Comparison of ENCODE assay signal across 9 mouse cellular contexts in the genomic region with DNA sequence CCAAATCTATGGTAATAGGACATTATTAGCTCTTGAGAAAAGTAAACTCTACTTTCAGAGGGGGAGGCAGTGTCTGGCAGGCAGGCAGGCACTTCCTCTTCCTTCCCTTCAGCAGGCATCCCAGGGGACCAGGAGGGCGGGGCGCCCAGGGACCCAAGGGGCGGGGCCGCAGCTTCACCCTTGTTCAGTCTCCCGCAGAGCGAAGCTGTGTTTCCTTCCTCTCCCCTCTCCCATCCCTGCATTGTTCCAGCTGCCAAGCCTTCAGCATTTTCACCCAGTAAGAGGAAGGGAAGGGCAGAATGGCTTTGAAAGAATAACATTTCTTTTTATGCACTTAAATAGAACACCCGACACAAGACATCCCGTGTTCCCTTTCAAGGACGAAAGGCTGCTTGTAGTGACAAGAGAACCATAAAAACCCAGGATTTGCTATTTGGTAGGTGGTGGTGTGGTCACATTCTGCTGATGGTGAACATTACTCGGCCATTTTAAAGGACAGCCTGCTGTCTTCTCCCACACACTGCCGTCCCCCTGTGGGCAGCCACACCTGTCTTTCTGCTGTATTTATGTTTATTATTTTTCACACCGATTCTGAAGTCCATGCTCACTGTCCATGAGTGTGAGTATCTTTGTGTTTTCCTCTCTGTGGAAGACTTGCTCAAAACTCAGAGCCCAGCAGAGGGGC.
DNase-seq lines count a peak whose midpoint lies in the region; ATAC-seq and TF ChIP-seq lines count a peak whose summit lies in the region.
"Had no signal": no experiment of that assay in that cellular context is flagged by ENCODE, and none has a peak within 500 bp of the region (broad histone marks: within the 10 kb centered on the region; RNA-seq: fewer than 3 reads in every experiment).

No protein-coding gene starts in this region.

- H3K4me2 ChIP-seq in forebrain, embryonic 11.5 days (ENCODE audit: low read depth, low read length, severe bottlenecking), result no peak overlapping the region
- peak overlapping the region; percentile 54 for H3K4me2 ChIP-seq in heart, embryonic 15.5 days
- H3K4me2 ChIP-seq in liver, embryonic 14.5 days (ENCODE audit: low read depth), result no peak overlapping the region
- H3K4me2 ChIP-seq in neural tube, embryonic 11.5 days (ENCODE audit: low read depth), result peak overlapping the region; percentile 30
- peak overlapping the region; percentile 53 for H3K4me2 ChIP-seq in stomach, postnatal 0 days (replicated peaks; ENCODE audit: low read depth)

- peak; percentile 78 for ATAC-seq in forebrain, embryonic 11.5 days (replicated peaks; ENCODE audit: low FRiP score)
- peak; percentile 92 for ATAC-seq in heart, embryonic 15.5 days (replicated peaks; ENCODE audit: insufficient number of reproducible peaks, insufficient read depth, low FRiP score, low read depth)
- 0 out of 2 replicates have a peak, but pooled peaks have one; percentile 43 for ATAC-seq in liver, embryonic 14.5 days (ENCODE audit: insufficient read depth)
- ATAC-seq in neural tube, embryonic 11.5 days (ENCODE audit: insufficient read depth, low FRiP score, low TSS enrichment), result peak; percentile 60; the same call in 1 of the 2 replicates
- ATAC-seq in stomach, postnatal 0 days (ENCODE audit: low FRiP score, low TSS enrichment), result peak; percentile 93

- TF ChIP-seq CTCF in bone marrow macrophage, adult 2 months (IDR thresholded peaks at IDR 0.05; ENCODE audit: low read depth, low read length), result no peak
- TF ChIP-seq CTCF in liver, embryonic 14.5 days (IDR thresholded peaks at IDR 0.05; ENCODE audit: low read depth), result no peak
- TF ChIP-seq CTCF in stomach, postnatal 0 days (IDR thresholded peaks at IDR 0.05; ENCODE audit: low read depth), result no peak

- TF ChIP-seq POLR2A in bone marrow macrophage, adult 2 months (IDR thresholded peaks at IDR 0.05; ENCODE audit: borderline replicate concordance, low read depth, low read length), result no peak

- H3K27me3 ChIP-seq in forebrain, embryonic 11.5 days (ENCODE audit: control insufficient read depth, insufficient read depth, low read length), result no peaks in the 10 kb centered on the region
- H3K27me3 ChIP-seq in heart, embryonic 15.5 days, result no peaks in the 10 kb centered on the region
- no peaks in the 10 kb centered on the region; the same call in 1 of the 2 replicates for H3K27me3 ChIP-seq in liver, embryonic 14.5 days (ENCODE audit: control insufficient read depth, insufficient read depth, low read length)
- H3K27me3 ChIP-seq in neural tube, embryonic 11.5 days (ENCODE audit: control insufficient read depth, insufficient read depth, low read length), result no peaks in the 10 kb centered on the region
- no peaks in the 10 kb centered on the region for H3K27me3 ChIP-seq in stomach, postnatal 0 days (ENCODE audit: control insufficient read depth, insufficient read depth, low read length)

- WGBS in forebrain, embryonic 11.5 days, result 23% methylated on average over 12 of the region's 12 CpGs
- 16% methylated on average over 12 of the region's 12 CpGs for WGBS in heart, embryonic 15.5 days
- WGBS in liver, embryonic 14.5 days (ENCODE audit: insufficient replicate concordance), result 7% methylated on average over 12 of the region's 12 CpGs
- WGBS in neural tube, embryonic 11.5 days, result 10% methylated on average over 12 of the region's 12 CpGs
- WGBS in stomach, postnatal 0 days, result 8% methylated on average over 12 of the region's 12 CpGs

- peaks cover 4% of the 10 kb centered on the region for H3K4me1 ChIP-seq in bone marrow macrophage, adult 2 months (ENCODE audit: control insufficient read depth, insufficient read depth, low read length)
- peaks cover 2% of the 10 kb centered on the region; the same call in 1 of the 2 replicates for H3K4me1 ChIP-seq in forebrain, embryonic 11.5 days (replicated peaks; ENCODE audit: control insufficient read depth, insufficient read depth, low read length)
- H3K4me1 ChIP-seq in heart, embryonic 15.5 days (replicated peaks), result peaks cover 47% of the 10 kb centered on the region
- no peaks in the 10 kb centered on the region for H3K4me1 ChIP-seq in liver, embryonic 14.5 days (replicated peaks; ENCODE audit: control insufficient read depth in 2 of 2, insufficient read depth in 2 of 2, low read length in 1 of 2)
- peaks cover 4% of the 10 kb centered on the region for H3K4me1 ChIP-seq in neural tube, embryonic 11.5 days (ENCODE audit: control insufficient read depth, insufficient read depth, low read length)
- 0 out of 2 replicates have a peak, but pooled peaks cover 3% of the 10 kb centered on the region for H3K4me1 ChIP-seq in stomach, postnatal 0 days (replicated peaks; ENCODE audit: control insufficient read depth, insufficient read depth)

- H3K9ac ChIP-seq in forebrain, embryonic 11.5 days (ENCODE audit: low read length), result no peak overlapping the region
- peak overlapping the region; percentile 26; the same call in 1 of the 2 replicates for H3K9ac ChIP-seq in heart, embryonic 15.5 days
- no peak overlapping the region for H3K9ac ChIP-seq in liver, embryonic 14.5 days (replicated peaks)
- 0 out of 2 replicates have a peak overlapping the region, but pooled peaks have one; percentile 12 for H3K9ac ChIP-seq in neural tube, embryonic 11.5 days (ENCODE audit: low read length)
- H3K9ac ChIP-seq in stomach, postnatal 0 days (ENCODE audit: low read length), result no peak overlapping the region

- H3K27ac ChIP-seq in bone marrow macrophage, adult 2 months (ENCODE audit: insufficient read depth, low read depth, low read length), result peak overlapping the region; percentile 20
- no peak overlapping the region for H3K27ac ChIP-seq in forebrain, embryonic 11.5 days (ENCODE audit: low read depth, low read length)
- peak overlapping the region; percentile 84 for H3K27ac ChIP-seq in heart, embryonic 15.5 days
- H3K27ac ChIP-seq in liver, embryonic 14.5 days, result no peak overlapping the region
- peak overlapping the region; percentile 45 for H3K27ac ChIP-seq in neural tube, embryonic 11.5 days (ENCODE audit: low read depth, low read length)
- peak overlapping the region; percentile 25; the same call in 1 of the 2 replicates for H3K27ac ChIP-seq in stomach, postnatal 0 days (replicated peaks)

- H3K4me3 ChIP-seq in bone marrow macrophage, adult 2 months (ENCODE audit: insufficient read depth, low read length), result no peak overlapping the region
- H3K4me3 ChIP-seq in forebrain, embryonic 11.5 days (ENCODE audit: low read depth, low read length), result no peak overlapping the region
- H3K4me3 ChIP-seq in heart, embryonic 15.5 days, result peak overlapping the region; percentile 33
- no peak overlapping the region for H3K4me3 ChIP-seq in liver, embryonic 14.5 days (ENCODE audit: insufficient read depth in 1 of 2, low read depth in 2 of 2, low read length in 2 of 2)
- no peak overlapping the region for H3K4me3 ChIP-seq in neural tube, embryonic 11.5 days (ENCODE audit: low read depth, low read length)
- peak overlapping the region; percentile 10; the same call in 1 of the 2 replicates for H3K4me3 ChIP-seq in stomach, postnatal 0 days (ENCODE audit: low read depth, low read length)

- H3K9me3 ChIP-seq in forebrain, embryonic 11.5 days (ENCODE audit: control insufficient read depth, low read length), result no peaks in the 10 kb centered on the region
- no peaks in the 10 kb centered on the region for H3K9me3 ChIP-seq in heart, embryonic 15.5 days (replicated peaks)
- H3K9me3 ChIP-seq in liver, embryonic 14.5 days (ENCODE audit: control insufficient read depth, low read length), result no peaks in the 10 kb centered on the region
- no peaks in the 10 kb centered on the region for H3K9me3 ChIP-seq in neural tube, embryonic 11.5 days (ENCODE audit: control insufficient read depth, low read length)
- no peaks in the 10 kb centered on the region for H3K9me3 ChIP-seq in stomach, postnatal 0 days (ENCODE audit: control insufficient read depth, low read length)

- peak; percentile 13 for DNase-seq in 3T3-L1 (ENCODE audit: low read depth, low spot score)
- DNase-seq in forebrain, embryonic 11.5 days (ENCODE audit: low spot score), result peak; percentile 73
- DNase-seq in kidney, postnatal 14 days, result peak; percentile 95
- DNase-seq in liver, embryonic 14.5 days (ENCODE audit: low read depth in 3 of 3, low spot score in 3 of 3), result peak in 2 of 3 experiments; percentile 2 to 7
- peak; percentile 78 for DNase-seq in neural tube, embryonic 11.5 days (ENCODE audit: low spot score)
- peak; percentile 92 for DNase-seq in stomach, postnatal 0 days (ENCODE audit: low spot score)

- TF ChIP-seq EP300 in liver, embryonic 14.5 days (IDR thresholded peaks at IDR 0.05; ENCODE audit: low read depth), result no peak
- TF ChIP-seq EP300 in stomach, postnatal 0 days (optimal IDR thresholded peaks at IDR 0.05), result no peak

- no peaks in the 10 kb centered on the region for H3K36me3 ChIP-seq in forebrain, embryonic 11.5 days (ENCODE audit: control insufficient read depth, insufficient read depth, low read length)
- H3K36me3 ChIP-seq in heart, embryonic 15.5 days, result no peaks in the 10 kb centered on the region
- no peaks in the 10 kb centered on the region for H3K36me3 ChIP-seq in liver, embryonic 14.5 days (replicated peaks; ENCODE audit: control insufficient read depth, insufficient read depth, low read depth)
- no peaks in the 10 kb centered on the region for H3K36me3 ChIP-seq in neural tube, embryonic 11.5 days (ENCODE audit: control insufficient read depth, insufficient read depth, low read length)
- no peaks in the 10 kb centered on the region for H3K36me3 ChIP-seq in stomach, postnatal 0 days (ENCODE audit: control insufficient read depth, insufficient read depth, low read length)
- H3K36me3 ChIP-seq: G1E had no signal

Comparison
In these comparisons a context has a peak if more than half of its experiments do, and no peak if none do; other contexts are left out.
1. DNase-seq: peak in every context shown above with its lines; median percentile 95 in kidney, postnatal 14 days; 92 in stomach, postnatal 0 days; 78 in neural tube, embryonic 11.5 days; 73 in forebrain, embryonic 11.5 days; 13 in 3T3-L1; 4 in liver, embryonic 14.5 days.
2. H3K27ac ChIP-seq: peak in bone marrow macrophage, adult 2 months (single experiment), heart, embryonic 15.5 days (single experiment), neural tube, embryonic 11.5 days (single experiment) and stomach, postnatal 0 days (single experiment); none in forebrain, embryonic 11.5 days (single experiment) and liver, embryonic 14.5 days (single experiment).
3. H3K4me3 ChIP-seq: peak in heart, embryonic 15.5 days (single experiment) and stomach, postnatal 0 days (single experiment); none in bone marrow macrophage, adult 2 months (single experiment), forebrain, embryonic 11.5 days (single experiment), liver, embryonic 14.5 days (0 of 2) and neural tube, embryonic 11.5 days (single experiment).
4. ATAC-seq: peak in every context shown above with its lines; median percentile 93 in stomach, postnatal 0 days; 92 in heart, embryonic 15.5 days; 78 in forebrain, embryonic 11.5 days; 60 in neural tube, embryonic 11.5 days; 43 in liver, embryonic 14.5 days.
5. H3K4me2 ChIP-seq: peak in heart, embryonic 15.5 days (single experiment), neural tube, embryonic 11.5 days (single experiment) and stomach, postnatal 0 days (single experiment); none in forebrain, embryonic 11.5 days (single experiment) and liver, embryonic 14.5 days (single experiment).
6. H3K9ac ChIP-seq: peak in heart, embryonic 15.5 days (single experiment) and neural tube, embryonic 11.5 days (single experiment); none in forebrain, embryonic 11.5 days (single experiment), liver, embryonic 14.5 days (single experiment) and stomach, postnatal 0 days (single experiment).